Mouse (Mus musculus) hindbrain, postnatal 0 days (tissue): Measurements from ENCODE around the gene Sucnr1. TPM values are rescaled to one million over a fixed set of nuclear protein-coding genes. Genes with fewer than 3 reads are reported as not detected.

Source experiments
- ATAC-seq: fragments of 200-750 bp; cut with Nextera tagmentation; 2 replicates; pipeline ENCODE4 v1.8.0; 2017; ENCODE audit warnings: mild to moderate bottlenecking, moderate TSS enrichment, moderate library complexity
- DNase-seq: peaks from one replicate; pipeline ENCODE4 v3.0.0-alpha.2; 2015; ENCODE audit warnings: low spot score
- H3K27ac ChIP-seq: fragments of 300-500 bp; sonication (generic); 2 replicates; pipeline ENCODE4 v1.5.1; 2014; ENCODE audit warnings: mild to moderate bottlenecking
- H3K27me3 ChIP-seq: fragments of 300-500 bp; sonication (generic); 2 replicates; pipeline ENCODE4 v1.6.1; 2014; ENCODE audit warnings: low read length, mixed read lengths; ENCODE audit not compliant: insufficient read depth
- H3K36me3 ChIP-seq: fragments of 300-500 bp; sonication (generic); 2 replicates; pipeline ENCODE4 v1.6.1; 2014; ENCODE audit warnings: low read length, mixed read lengths; ENCODE audit not compliant: insufficient read depth
- H3K4me1 ChIP-seq: fragments of 300-500 bp; sonication (generic); 2 replicates; pipeline ENCODE4 v1.6.1; 2014; ENCODE audit warnings: antibody characterized with exemption, low read length, mixed read lengths; ENCODE audit not compliant: insufficient read depth
- H3K4me2 ChIP-seq: fragments of 300-500 bp; sonication (generic); 2 replicates; pipeline ENCODE4 v1.6.1; 2014; ENCODE audit warnings: low read depth, mild to moderate bottlenecking, low read length, moderate library complexity, mixed read lengths
- H3K4me3 ChIP-seq: fragments of 300-500 bp; sonication (generic); 2 replicates; pipeline ENCODE4 v1.5.1; 2014; ENCODE audit warnings: low read length
- H3K9ac ChIP-seq: fragments of 300-500 bp; sonication (generic); replicated peaks from 2 replicates; pipeline ENCODE4 v1.6.1; 2014; ENCODE audit warnings: mild to moderate bottlenecking, low read length, moderate library complexity, mixed read lengths
- H3K9me3 ChIP-seq: fragments of 300-500 bp; sonication (generic); 2 replicates; pipeline ENCODE4 v1.6.1; 2016; ENCODE audit warnings: low read length, mixed read lengths
- CTCF ChIP-seq: IDR thresholded peaks from 2 replicates; pipeline ENCODE4 v1.5.1; 2016; ENCODE audit warnings: antibody characterized with exemption, control low read depth, low read depth
- WGBS: fragments of 180-500 bp; shearing (Covaris S2); extraction: QIAGEN DNeasy Blood & Tissue Kit; methylation state at CpG from one replicate; pipeline ENCODE4 v1.1.7; 2014; 5-methylcytosine and 5-hydroxymethylcytosine counted together
- polyA plus RNA-seq: library from polyadenylated mRNA; unstranded; fragments of >200 nt; fragmentation: Nextera tagmentation; extraction: Ambion mirVana; gene quantifications from 2 replicates; pipeline ENCODE4 v1.2.1, GENCODE M21; 2015
- total RNA-seq: library from RNA; depleted of rRNA; stranded (reverse); fragments of >200 nt; gene quantifications from 2 replicates; pipeline ENCODE4 v1.2.3, GENCODE M21; 2014; rRNA removed

The Sucnr1 gene
- total RNA-seq (not detected in 2 replicates), polyA plus RNA-seq (0.11 TPM in 2 replicates)

DNA sequence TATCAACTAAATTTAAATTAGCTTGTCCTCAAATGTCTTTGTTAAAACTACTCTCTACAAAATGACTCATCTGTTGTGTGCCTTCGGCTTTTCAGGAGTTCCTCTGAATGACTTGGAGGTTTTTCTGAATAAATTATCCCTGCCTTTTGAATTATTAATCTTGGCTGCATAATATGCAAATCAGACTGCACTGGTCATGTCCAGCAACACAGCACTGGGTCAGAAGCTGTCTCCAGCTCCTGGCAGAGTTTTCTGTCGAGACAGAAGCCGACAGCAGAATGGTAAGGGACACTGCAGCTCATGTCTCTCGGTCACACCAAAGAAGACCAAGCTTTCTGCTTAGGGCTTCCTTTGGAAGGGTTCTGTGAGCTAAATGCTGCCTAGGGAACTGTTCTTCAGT, at the start of gene Sucnr1:
Sucnr1 (plus strand) TSS at position 222 of the 400 bp plus-strand sequence.
- Histone ChIP-seq H3K9ac (no peak within 1 kb of the TSS), H3K27ac (no peak within 1 kb of the TSS), H3K4me2 (no peak within 1 kb of the TSS), H3K4me1 (no peaks in the 10 kb centered on the region), H3K4me3 (no peak within 1 kb of the TSS), H3K9me3 (no peaks in the 10 kb centered on the region), H3K27me3 (no peaks in the 10 kb centered on the region), H3K36me3 (no peaks in the 10 kb centered on the region)
- TF ChIP-seq CTCF: no peak
- DNase-seq (peak; percentile 56), ATAC-seq (peak; percentile 83)
- 29% methylated on average over 4 of the region's 4 CpGs for WGBS

DNA sequence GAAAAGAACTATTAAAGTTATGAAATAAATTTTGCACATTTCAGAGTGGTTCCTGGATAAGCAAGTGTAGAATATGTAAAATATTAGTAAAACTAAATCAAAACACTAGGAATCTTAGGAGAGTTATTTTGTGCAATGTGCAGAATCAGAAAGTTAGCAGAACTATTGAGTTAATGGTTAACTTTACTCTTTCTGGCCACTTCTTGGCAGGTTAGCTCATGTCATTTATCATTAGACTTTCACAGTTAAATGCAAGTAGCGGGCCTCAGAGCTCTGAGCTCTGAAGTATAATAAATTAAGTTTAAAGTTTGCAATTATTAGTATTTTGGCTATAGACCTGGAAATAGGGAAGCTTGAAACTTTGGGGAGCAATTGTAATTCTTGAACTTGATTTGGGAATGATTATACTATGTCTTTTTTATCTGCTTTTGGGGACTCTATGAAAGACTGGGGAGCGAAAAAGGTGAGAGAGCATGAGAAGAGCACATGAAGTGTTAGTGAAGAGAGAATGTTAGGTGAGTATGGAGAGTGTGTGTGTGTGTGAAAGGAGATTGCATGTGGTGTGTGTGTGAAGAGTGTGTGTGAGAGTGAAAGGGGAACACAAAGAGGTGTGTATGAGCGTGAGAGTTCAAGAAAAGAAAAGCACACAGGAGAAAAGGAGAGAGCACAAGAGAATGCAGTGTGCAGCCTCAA, 35.3 kb upstream of the Sucnr1 start:
- no peak for TF ChIP-seq CTCF
- Histone ChIP-seq H3K9me3 (no peaks in the 10 kb centered on the region), H3K4me2 (no peak overlapping the region), H3K27me3 (no peaks in the 10 kb centered on the region), H3K4me1 (no peaks in the 10 kb centered on the region), H3K27ac (no peak overlapping the region), H3K4me3 (no peak overlapping the region), H3K36me3 (no peaks in the 10 kb centered on the region), H3K9ac (no peak overlapping the region)
- 82% methylated on average over 3 of the region's 3 CpGs for WGBS
- no peak for ATAC-seq
- DNase-seq: no peak

- no peak for DNase-seq
- H3K9me3 ChIP-seq: no peaks in the 10 kb centered on the region
- H3K4me3 ChIP-seq: no peak overlapping the region
- H3K9ac ChIP-seq: no peak overlapping the region
- H3K27ac ChIP-seq: no peak overlapping the region
- no peak overlapping the region for H3K4me2 ChIP-seq
- H3K36me3 ChIP-seq: no peaks in the 10 kb centered on the region
- H3K27me3 ChIP-seq: no peaks in the 10 kb centered on the region
- no peaks in the 10 kb centered on the region for H3K4me1 ChIP-seq
- ATAC-seq: no peak
- no peak for TF ChIP-seq CTCF
- WGBS: 82% methylated on average over 3 of the region's 3 CpGs
These were observed 28.3 kb upstream of the Sucnr1 start for GRCm38 (mm10) chr3:60053231-60053927.

DNA sequence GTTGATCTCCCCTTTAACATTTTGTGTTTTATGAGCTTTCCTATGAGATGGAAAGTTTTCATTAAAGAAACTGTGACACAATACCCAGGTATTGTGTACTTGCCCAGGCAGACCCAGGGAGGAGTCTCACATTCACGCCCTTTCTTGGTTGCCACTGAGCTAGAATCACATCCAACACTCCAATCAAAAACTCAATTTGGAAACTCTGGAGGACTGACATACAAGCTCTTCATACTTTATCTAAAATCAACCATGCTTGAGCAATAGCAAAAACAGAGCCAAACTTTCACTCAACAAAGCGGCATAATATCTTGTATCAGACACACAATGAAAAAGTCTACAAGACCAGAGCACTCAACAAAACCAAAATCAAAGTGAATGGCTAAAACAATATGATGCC, 27.7 kb upstream of the Sucnr1 start:
- H3K9ac ChIP-seq: no peak overlapping the region
- no peaks in the 10 kb centered on the region for H3K36me3 ChIP-seq
- no peak overlapping the region for H3K4me3 ChIP-seq
- no peaks in the 10 kb centered on the region for H3K27me3 ChIP-seq
- no peak overlapping the region for H3K4me2 ChIP-seq
- no peak for DNase-seq
- 91% methylated on average over 2 of the region's 2 CpGs for WGBS
- no peak overlapping the region for H3K27ac ChIP-seq
- no peak for TF ChIP-seq CTCF
- no peaks in the 10 kb centered on the region for H3K9me3 ChIP-seq
- no peak for ATAC-seq
- H3K4me1 ChIP-seq: no peaks in the 10 kb centered on the region

DNA sequence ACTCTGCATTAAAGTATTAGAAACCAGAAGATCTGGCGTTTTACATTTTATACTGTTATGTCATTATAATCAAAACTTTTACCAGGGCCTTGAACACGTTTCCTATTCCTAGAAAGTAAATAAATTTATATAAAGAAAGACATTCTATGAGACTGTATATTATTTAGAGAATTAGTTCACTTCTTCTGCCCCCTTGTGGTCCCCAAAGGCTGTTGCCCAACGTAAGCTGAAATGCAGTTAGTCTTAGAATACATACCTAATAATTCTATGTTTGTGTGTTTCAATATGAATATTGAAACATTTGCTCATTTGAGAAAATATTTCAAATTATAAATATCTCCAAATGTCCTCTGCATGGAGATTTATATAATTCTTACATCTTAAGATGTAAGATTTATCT, 25.2 kb upstream of the Sucnr1 start:
- Histone ChIP-seq H3K4me3 (no peak overlapping the region), H3K36me3 (no peaks in the 10 kb centered on the region), H3K9me3 (no peaks in the 10 kb centered on the region), H3K27ac (no peak overlapping the region), H3K4me2 (no peak overlapping the region), H3K9ac (no peak overlapping the region), H3K4me1 (no peaks in the 10 kb centered on the region), H3K27me3 (no peaks in the 10 kb centered on the region)
- TF ChIP-seq CTCF: peak; percentile 67
- WGBS: 35% methylated on average over 3 of the region's 3 CpGs
- DNase-seq (peak; percentile 67), ATAC-seq (peak; percentile 51; the same call in 1 of the 2 replicates)

DNA sequence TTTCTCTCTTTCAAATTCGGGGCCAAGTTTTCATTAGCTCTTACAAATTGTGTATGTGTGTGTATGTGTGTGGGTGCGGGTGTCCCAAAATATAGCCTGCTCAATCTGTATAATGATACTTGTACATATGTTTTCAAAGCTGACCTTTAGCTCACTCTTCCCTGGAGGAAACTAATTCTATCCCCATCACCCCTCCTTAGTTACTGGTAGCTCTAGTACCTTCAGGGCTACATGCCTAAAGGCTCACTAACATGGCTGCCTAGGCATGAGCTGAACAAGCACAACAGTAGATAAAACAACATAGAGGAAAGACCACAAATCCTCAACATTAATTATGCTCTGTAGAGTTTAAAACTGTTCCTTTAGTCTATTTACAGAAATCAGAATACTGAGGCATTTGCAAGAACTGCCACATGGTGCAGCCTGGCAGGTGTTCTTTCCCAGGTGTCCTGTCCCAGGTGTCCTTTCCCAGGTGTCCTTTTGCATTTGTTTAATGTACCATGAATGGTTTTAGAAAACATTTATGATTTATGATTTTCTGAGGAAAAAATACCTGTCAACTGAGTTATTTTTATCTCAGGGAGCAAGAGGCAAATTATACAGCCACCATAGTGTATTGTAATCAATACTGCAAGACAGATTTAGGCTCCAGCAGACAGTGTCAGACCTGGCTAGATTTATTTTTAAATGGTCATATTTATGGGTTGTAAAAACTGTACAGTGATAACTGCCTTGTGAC, 24.4 kb upstream of the Sucnr1 start:
- no peak for DNase-seq
- 90% methylated on average over 2 of the region's 2 CpGs for WGBS
- no peaks in the 10 kb centered on the region for H3K27me3 ChIP-seq
- H3K4me3 ChIP-seq: no peak overlapping the region
- no peak overlapping the region for H3K4me2 ChIP-seq
- no peak for TF ChIP-seq CTCF
- no peak overlapping the region for H3K9ac ChIP-seq
- H3K27ac ChIP-seq: no peak overlapping the region
- no peaks in the 10 kb centered on the region for H3K36me3 ChIP-seq
- no peaks in the 10 kb centered on the region for H3K4me1 ChIP-seq
- no peaks in the 10 kb centered on the region for H3K9me3 ChIP-seq
- no peak for ATAC-seq

DNA sequence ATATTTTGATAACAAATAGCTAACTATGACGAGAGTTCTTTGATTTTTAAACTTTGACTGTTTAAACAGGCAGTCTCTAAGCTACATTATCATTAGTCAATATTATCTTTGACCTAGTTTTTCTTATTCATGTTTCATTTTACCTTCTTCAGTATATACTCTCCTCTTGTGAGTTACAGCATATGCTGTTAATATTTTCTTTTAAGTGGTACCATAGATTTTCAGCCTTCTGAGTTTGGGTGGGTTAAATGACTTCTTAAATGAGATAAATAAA, 23.9 kb upstream of the Sucnr1 start:
- Histone ChIP-seq H3K9ac (no peak overlapping the region), H3K9me3 (no peaks in the 10 kb centered on the region), H3K4me2 (no peak overlapping the region), H3K36me3 (no peaks in the 10 kb centered on the region), H3K4me3 (no peak overlapping the region), H3K27me3 (no peaks in the 10 kb centered on the region), H3K27ac (no peak overlapping the region), H3K4me1 (no peaks in the 10 kb centered on the region)
- 80% methylated on average over 1 of the region's 1 CpGs for WGBS
- DNase-seq (no peak), ATAC-seq (no peak)
- no peak for TF ChIP-seq CTCF
